Mouse (Mus musculus) embryonic fibroblast, embryonic 13.5 days (primary cell): Measurements from ENCODE around the gene Tfap2d.

Source experiments
- CTCF ChIP-seq: IDR thresholded peaks from 2 replicates; pipeline ENCODE4 v1.5.1; 2011; ENCODE audit warnings: mild to moderate bottlenecking, control low read depth, low read length, moderate library complexity, borderline replicate concordance; ENCODE audit not compliant: insufficient read depth
- POLR2A ChIP-seq: IDR thresholded peaks from 2 replicates; pipeline ENCODE4 v1.6.1; 2011; ENCODE audit warnings: low read depth, mild to moderate bottlenecking, control low read depth, low read length, moderate library complexity

DNA sequence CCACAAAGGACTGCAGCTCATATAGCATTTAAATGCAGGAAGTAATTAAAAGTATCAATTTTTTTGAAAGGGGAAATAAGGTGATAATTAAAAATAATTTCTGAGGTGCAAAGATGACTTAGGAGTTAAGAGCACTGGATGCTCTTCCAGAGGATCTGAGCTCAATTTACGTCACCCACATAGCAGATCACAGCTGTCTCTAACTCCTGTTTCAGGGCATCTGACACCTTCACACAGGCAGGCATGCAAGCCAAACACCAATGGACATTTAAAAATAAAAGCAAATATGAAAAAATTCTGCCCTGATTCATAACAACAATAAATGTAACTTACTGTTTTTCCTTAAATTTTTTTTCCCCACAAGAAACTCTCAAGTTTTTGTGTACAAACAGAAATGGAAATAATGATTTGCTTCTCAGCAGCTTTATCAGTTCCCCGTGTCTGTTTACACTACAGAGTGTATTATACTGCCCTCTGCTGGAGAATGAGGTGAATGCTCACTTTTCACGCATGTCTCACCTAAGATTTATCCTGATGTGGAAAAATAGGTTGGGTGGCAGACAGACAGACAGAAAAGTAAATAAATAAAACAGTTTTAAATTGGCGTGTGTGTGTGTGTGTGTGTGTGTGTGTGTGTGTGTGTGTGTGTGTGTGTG lies 76.0 kb downstream of the Tfap2d start:
- TF ChIP-seq POLR2A (no peak), CTCF (no peak)
